In the genomic region with DNA sequence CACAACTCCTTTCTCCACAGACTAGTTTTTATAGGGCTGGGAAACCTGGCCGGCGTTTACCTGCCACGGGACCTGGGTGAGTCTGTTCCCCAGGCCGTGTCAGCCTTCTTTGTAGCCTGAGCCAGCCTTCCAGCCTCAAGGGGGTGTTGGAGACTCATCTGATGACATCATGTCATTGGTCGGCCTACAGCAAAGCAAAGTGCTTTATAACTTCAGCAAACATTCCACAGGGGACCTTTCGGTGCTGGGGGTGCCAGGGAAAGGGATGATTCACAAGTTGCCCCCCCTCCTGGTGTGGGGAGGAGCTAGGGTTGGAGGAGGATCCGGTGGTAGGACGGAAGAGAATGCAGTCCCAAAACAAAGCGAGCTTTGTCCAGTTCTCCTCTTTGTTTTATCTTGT, we compare ENCODE assay signal across 9 mouse cellular contexts. TPM values are rescaled to one million over a fixed set of nuclear protein-coding genes. Genes with fewer than 3 reads are reported as not detected.
DNase-seq lines count a peak whose midpoint lies in the region; ATAC-seq and TF ChIP-seq lines count a peak whose summit lies in the region.
"Had no signal": no experiment of that assay in that cellular context is flagged by ENCODE, and none has a peak within 500 bp of the region (broad histone marks: within the 10 kb centered on the region; RNA-seq: fewer than 3 reads in every experiment).

No protein-coding gene starts in this region.

- H3K9me3 ChIP-seq in heart, embryonic 13.5 days: no peaks in the 10 kb centered on the region
- no peaks in the 10 kb centered on the region for H3K9me3 ChIP-seq in kidney, embryonic 16.5 days (ENCODE audit: low read length)

- peak overlapping the region; percentile 94 for H3K9ac ChIP-seq in heart, embryonic 13.5 days
- peak overlapping the region; percentile 94 for H3K9ac ChIP-seq in kidney, embryonic 16.5 days (replicated peaks; ENCODE audit: low read length)

- peaks cover 32% of the 10 kb centered on the region for H3K36me3 ChIP-seq in heart, embryonic 13.5 days
- H3K36me3 ChIP-seq in kidney, embryonic 16.5 days (ENCODE audit: insufficient read depth, low read length): peaks cover 9% of the 10 kb centered on the region

- no peak for ATAC-seq in heart, embryonic 13.5 days (ENCODE audit: extremely low read depth, insufficient number of reproducible peaks, low FRiP score, low TSS enrichment)
- ATAC-seq in kidney, embryonic 16.5 days (ENCODE audit: low FRiP score, low TSS enrichment): no peak

- peak in 1 of 2 experiments; percentile 43 for DNase-seq in cerebellum, adult 2 months
- DNase-seq in cerebellum, postnatal 4 days (ENCODE audit: low spot score in 2 of 2): no peak
- DNase-seq in adrenal gland, adult 2 months: peak; percentile 93
- DNase-seq in lung, postnatal 36 days: peak; percentile 87
- DNase-seq in right cerebral cortex, postnatal 36 days (ENCODE audit: low spot score in 2 of 2): no peak
- DNase-seq in thymus, adult 18-20 months: no peak

- no peaks in the 10 kb centered on the region for H3K4me1 ChIP-seq in cerebellum, adult 2 months (ENCODE audit: control insufficient read depth, insufficient read depth, low read length)
- peaks cover 83% of the 10 kb centered on the region for H3K4me1 ChIP-seq in heart, embryonic 13.5 days
- peaks cover 50% of the 10 kb centered on the region for H3K4me1 ChIP-seq in kidney, embryonic 16.5 days (ENCODE audit: insufficient read depth, low read length)

- 67% methylated on average over 9 of the region's 9 CpGs for WGBS in cerebellum, adult 2 months
- 20% methylated on average over 9 of the region's 9 CpGs for WGBS in heart, embryonic 13.5 days
- 24% methylated on average over 9 of the region's 9 CpGs for WGBS in kidney, embryonic 16.5 days

- H3K27me3 ChIP-seq in cerebellum, adult 2 months (ENCODE audit: control insufficient read depth, insufficient read depth, low read length): no peaks in the 10 kb centered on the region; the same call in 1 of the 2 replicates
- H3K27me3 ChIP-seq in heart, embryonic 13.5 days (replicated peaks): peaks cover 21% of the 10 kb centered on the region; the same call in 1 of the 2 replicates
- H3K27me3 ChIP-seq in kidney, embryonic 16.5 days (ENCODE audit: insufficient read depth, low read length): peaks cover 5% of the 10 kb centered on the region; the same call in 1 of the 2 replicates

- no peak for TF ChIP-seq POLR2A in cerebellum, adult 2 months (IDR thresholded peaks at IDR 0.05; ENCODE audit: borderline replicate concordance, insufficient read depth, low read length)

- peak overlapping the region; percentile 9 for H3K4me3 ChIP-seq in cerebellum, adult 2 months (replicated peaks; ENCODE audit: insufficient read depth, low read depth, low read length)
- H3K4me3 ChIP-seq in heart, embryonic 13.5 days: peak overlapping the region; percentile 81
- peak overlapping the region; percentile 71 for H3K4me3 ChIP-seq in kidney, embryonic 16.5 days (ENCODE audit: low read length)

- no peak for TF ChIP-seq CTCF in cerebellum, adult 2 months (IDR thresholded peaks at IDR 0.05; ENCODE audit: borderline replicate concordance, insufficient read depth, low read depth, low read length)

- peak overlapping the region; percentile 55; the same call in 1 of the 2 replicates for H3K27ac ChIP-seq in cerebellum, adult 2 months (ENCODE audit: insufficient read depth, low read length)
- peak overlapping the region; percentile 96 for H3K27ac ChIP-seq in heart, embryonic 13.5 days (replicated peaks)
- H3K27ac ChIP-seq in kidney, embryonic 16.5 days (ENCODE audit: low read length): peak overlapping the region; percentile 96

- peak overlapping the region; percentile 86 for H3K4me2 ChIP-seq in heart, embryonic 13.5 days
- H3K4me2 ChIP-seq in kidney, embryonic 16.5 days (replicated peaks; ENCODE audit: low read depth, low read length): peak overlapping the region; percentile 78

RNA-seq across cellular contexts. Expression of a gene that starts 2.4 kb away (rescaled TPM):
- polyA plus RNA-seq in cerebellum, adult 2 months (2012; rRNA removed): 73.2 and 77.3 TPM in 2 replicates
- total RNA-seq in adrenal gland, adult 2 months (2021): 10 to 100 TPM; 36.9 to 57.2 TPM
- polyA plus RNA-seq in adrenal gland, adult 2 months (2012; rRNA removed): 100 and 122 TPM in 2 replicates
- polyA plus RNA-seq in heart, embryonic 13.5 days (2015; fragmentation: Nextera tagmentation; extraction: Ambion mirVana): 34.2 and 36.1 TPM in 2 replicates
- polyA plus RNA-seq in kidney, embryonic 16.5 days (2015; fragmentation: Nextera tagmentation; extraction: Ambion mirVana): 58.5 and 59.7 TPM in 2 replicates

RNA-seq across cellular contexts. Expression of a gene that starts 10.5 kb away (rescaled TPM):
- 0.87 and 1.2 TPM in 2 replicates for polyA plus RNA-seq in cerebellum, adult 2 months (2012; rRNA removed)
- 1 to 10 TPM in 1 of 2 experiments, under 1 TPM in 1; 0.52 to 1.8 TPM for total RNA-seq in adrenal gland, adult 2 months (2021)
- polyA plus RNA-seq in adrenal gland, adult 2 months (2012; rRNA removed): 0.73 and 0.74 TPM in 2 replicates
- polyA plus RNA-seq in heart, embryonic 13.5 days (2015; fragmentation: Nextera tagmentation; extraction: Ambion mirVana): 0.82 TPM in 1 of 2 replicates, not detected in the other
- polyA plus RNA-seq in kidney, embryonic 16.5 days (2015; fragmentation: Nextera tagmentation; extraction: Ambion mirVana): 0.54 and 0.77 TPM in 2 replicates
- polyA plus RNA-seq: embryonic facial prominence, embryonic 11.5 days had no signal

RNA-seq across cellular contexts. Expression of a gene that starts 32.2 kb away (rescaled TPM):
- polyA plus RNA-seq in cerebellum, adult 2 months (2012; rRNA removed): 80.8 and 82.5 TPM in 2 replicates
- 10 to 100 TPM; 51.9 to 56.2 TPM for total RNA-seq in adrenal gland, adult 2 months (2021)
- 138 and 147 TPM in 2 replicates for polyA plus RNA-seq in adrenal gland, adult 2 months (2012; rRNA removed)
- 44.3 and 46.2 TPM in 2 replicates for polyA plus RNA-seq in heart, embryonic 13.5 days (2015; fragmentation: Nextera tagmentation; extraction: Ambion mirVana)
- 54.7 and 61.9 TPM in 2 replicates for polyA plus RNA-seq in kidney, embryonic 16.5 days (2015; fragmentation: Nextera tagmentation; extraction: Ambion mirVana)

RNA-seq across cellular contexts. Expression of a gene that starts 41.9 kb away (rescaled TPM):
- 7.1 and 8.2 TPM in 2 replicates for polyA plus RNA-seq in cerebellum, adult 2 months (2012; rRNA removed)
- total RNA-seq in adrenal gland, adult 2 months (2021): 10 to 100 TPM in 1 of 2 experiments, 1 to 10 TPM in 1; 4.9 to 10.9 TPM
- 18.1 and 26.5 TPM in 2 replicates for polyA plus RNA-seq in adrenal gland, adult 2 months (2012; rRNA removed)
- polyA plus RNA-seq in heart, embryonic 13.5 days (2015; fragmentation: Nextera tagmentation; extraction: Ambion mirVana): 5.1 and 5.3 TPM in 2 replicates
- polyA plus RNA-seq in kidney, embryonic 16.5 days (2015; fragmentation: Nextera tagmentation; extraction: Ambion mirVana): 9.9 and 10.6 TPM in 2 replicates

RNA-seq across cellular contexts. Expression of a gene that starts 54.7 kb away (rescaled TPM):
- 0.10 TPM in 2 replicates for polyA plus RNA-seq in cerebellum, adult 2 months (2012; rRNA removed)
- total RNA-seq in adrenal gland, adult 2 months (2021): not detected
- polyA plus RNA-seq in adrenal gland, adult 2 months (2012; rRNA removed): not detected in 2 replicates
- 0.20 and 0.31 TPM in 2 replicates for polyA plus RNA-seq in heart, embryonic 13.5 days (2015; fragmentation: Nextera tagmentation; extraction: Ambion mirVana)
- 0.37 and 0.70 TPM in 2 replicates for polyA plus RNA-seq in kidney, embryonic 16.5 days (2015; fragmentation: Nextera tagmentation; extraction: Ambion mirVana)

Comparison
In these comparisons a context has a peak if more than half of its experiments do, and no peak if none do; other contexts are left out.
1. DNase-seq: peak in adrenal gland, adult 2 months (single experiment) and lung, postnatal 36 days (single experiment); none in cerebellum, postnatal 4 days (0 of 2), right cerebral cortex, postnatal 36 days (0 of 2) and thymus, adult 18-20 months (0 of 2).
2. H3K4me3 ChIP-seq: peak in every context shown above with its lines; median percentile 81 in heart, embryonic 13.5 days; 71 in kidney, embryonic 16.5 days; 9 in cerebellum, adult 2 months.
3. Peak in every context shown above with its lines, with median percentiles within 50 percentile points of each other: H3K27ac ChIP-seq.